Mouse (Mus musculus): ENCODE measurements around the gene Nfatc4. TPM values are rescaled to one million over a fixed set of nuclear protein-coding genes. Genes with fewer than 3 reads are reported as not detected.

The Nfatc4 gene
- not detected for polyA plus RNA-seq (2017; shearing (Covaris generic))

DNA sequence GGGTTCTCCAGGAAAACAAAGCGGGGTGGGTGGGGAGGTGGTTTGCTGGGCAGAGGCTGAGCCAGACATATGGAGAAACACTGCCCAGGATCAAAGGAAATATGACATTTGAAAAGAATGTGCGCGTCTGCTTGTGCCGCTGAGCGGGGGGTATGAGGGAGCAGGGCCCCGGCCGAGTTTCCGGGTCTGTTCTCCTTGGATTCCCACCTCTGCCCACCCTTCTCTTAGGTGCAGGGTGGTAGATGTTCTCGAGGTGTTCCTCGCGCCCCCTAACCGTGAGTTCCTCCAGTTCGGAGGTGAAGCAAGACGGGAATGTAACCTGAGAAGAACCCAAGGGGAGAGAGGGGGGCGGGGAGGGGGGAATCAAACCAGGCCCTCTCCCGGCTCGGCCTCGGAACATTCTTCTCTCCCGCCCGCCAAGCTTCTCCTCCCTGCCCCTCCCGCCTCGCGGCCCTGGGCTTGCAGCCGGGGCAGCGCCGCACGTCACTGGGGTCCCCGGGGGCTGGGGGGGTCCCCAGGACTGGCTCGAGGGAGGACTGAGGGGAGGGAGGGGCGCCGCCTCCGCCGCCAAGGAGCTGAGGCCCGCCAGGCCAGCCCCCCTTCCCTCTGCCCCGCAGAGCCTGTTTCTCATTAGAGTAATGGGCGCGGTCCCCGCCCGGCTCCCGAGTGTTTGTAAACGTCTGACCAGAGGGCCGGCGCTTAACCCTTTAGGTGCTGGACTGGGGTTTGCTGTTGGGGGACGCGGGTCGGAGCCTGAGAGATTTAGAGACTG lies at the start of gene Nfatc4:
TSS of gene Nfatc4 (plus strand) at position 154 of the 772 bp plus-strand sequence.

DNA sequence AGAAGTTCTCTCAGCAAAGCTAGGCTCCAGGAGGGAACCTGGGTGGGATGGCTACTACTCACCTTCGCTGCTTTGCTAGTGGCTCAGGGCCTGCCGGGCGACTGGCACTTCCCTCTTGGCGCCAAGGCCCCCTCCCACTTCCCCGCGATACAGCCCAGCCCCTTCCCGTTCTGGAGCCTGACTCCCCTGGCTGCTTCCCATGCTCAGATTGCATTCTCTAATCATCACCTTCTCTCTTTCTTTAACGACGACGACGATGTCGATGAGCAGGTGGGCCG lies 39.0 kb upstream of the Nfatc4 start, which contains the start of gene Adcy4:
TSS of gene Adcy4 (minus strand) at position 138 of the 278 bp plus-strand sequence.

DNA sequence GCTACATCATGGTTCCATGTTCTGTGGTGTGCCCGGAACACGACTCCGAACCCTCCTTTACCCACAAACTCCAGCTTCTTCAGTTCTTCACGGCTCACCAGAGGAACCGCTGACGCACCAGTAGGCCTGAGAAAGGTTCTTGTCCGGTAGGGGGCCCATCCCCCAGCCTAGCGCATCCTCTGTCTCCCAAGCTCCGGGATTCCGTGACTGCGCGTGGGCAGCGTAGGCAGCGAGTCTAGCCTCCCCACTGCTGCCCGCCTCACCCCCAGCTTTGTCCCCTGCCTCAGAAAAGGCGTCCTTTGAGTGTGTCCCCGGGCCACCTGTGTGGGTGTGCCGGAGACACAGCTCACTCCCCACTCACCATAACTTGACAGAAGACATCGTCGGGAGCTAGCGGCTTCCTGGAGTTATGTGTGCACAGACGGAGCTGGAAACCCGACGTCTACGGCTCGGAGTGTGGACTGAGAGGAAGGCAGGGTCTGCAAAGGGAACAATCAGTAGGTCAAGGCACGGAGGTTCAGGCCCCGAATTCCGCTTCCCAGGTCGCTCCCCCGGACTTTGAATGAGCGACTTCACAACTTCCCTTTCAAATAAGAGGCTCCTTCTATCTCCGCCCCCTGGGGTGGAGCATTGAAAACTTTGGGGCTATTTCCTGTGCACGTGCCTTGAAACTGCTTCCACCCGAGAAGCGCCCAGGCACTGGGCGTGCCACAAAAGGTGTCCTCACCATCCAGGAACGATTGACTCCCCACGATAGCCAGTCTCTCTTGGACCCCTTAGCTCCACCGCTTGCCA lies 34.5 kb upstream of the Nfatc4 start, which contains the start of gene Ripk3:
TSS of gene Ripk3 (minus strand) at position 610 of the 795 bp plus-strand sequence.

DNA sequence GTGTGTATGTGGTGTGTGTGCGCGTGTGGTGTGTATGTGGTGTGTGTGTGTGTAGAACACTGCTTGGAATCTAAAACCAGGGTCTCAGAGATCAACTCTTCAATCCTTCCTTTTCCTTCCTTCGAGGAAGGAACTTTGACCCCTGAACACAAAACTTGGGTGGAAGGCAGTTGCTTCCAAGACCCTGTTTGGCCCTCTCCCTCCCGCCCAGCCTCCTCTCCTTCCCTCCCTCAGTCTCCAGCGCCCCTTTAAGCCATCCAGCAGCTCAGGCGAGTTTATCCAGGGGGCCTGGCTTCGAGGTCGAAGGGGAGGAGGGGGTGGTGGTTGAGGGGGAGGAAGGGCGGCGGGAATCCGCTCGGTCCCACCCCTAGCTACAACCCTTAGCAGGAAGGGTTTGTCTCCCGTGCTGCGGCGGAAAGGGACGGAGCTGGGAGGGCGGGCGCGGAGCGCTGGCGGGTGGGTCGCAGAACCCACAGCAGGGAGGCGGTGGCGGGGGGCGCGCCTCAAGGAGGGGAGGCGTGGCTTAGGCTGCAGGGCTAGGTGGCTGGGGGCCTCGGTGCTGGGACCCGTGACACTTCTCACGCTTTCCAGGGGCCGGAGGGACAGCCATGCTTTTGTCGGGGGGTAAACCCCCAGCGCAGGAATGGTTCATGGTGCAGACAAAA lies 30.8 kb downstream of the Nfatc4 start, which contains the start of gene Nynrin:
TSS of gene Nynrin (plus strand) at position 390 of the 665 bp plus-strand sequence.

Other genes starting within 250 kb of the Nfatc4 start
- not detected for gene Fitm1, start 247.5 kb upstream of the Nfatc4 start, polyA plus RNA-seq (2017; shearing (Covaris generic))
- gene Psme1, start 245.0 kb upstream of the Nfatc4 start, polyA plus RNA-seq (2017; shearing (Covaris generic)), result 1,083 TPM
- 38.3 TPM for gene Emc9, start 237.8 kb upstream of the Nfatc4 start, polyA plus RNA-seq (2017; shearing (Covaris generic))
- 924 TPM for gene Psme2, start 232.0 kb upstream of the Nfatc4 start, polyA plus RNA-seq (2017; shearing (Covaris generic))
- gene Rnf31, start 231.4 kb upstream of the Nfatc4 start, polyA plus RNA-seq (2017; shearing (Covaris generic)), result 82.6 TPM
- 199 TPM for gene Irf9, start 219.6 kb upstream of the Nfatc4 start, polyA plus RNA-seq (2017; shearing (Covaris generic))
- gene Rec8, start 205.1 kb upstream of the Nfatc4 start, polyA plus RNA-seq (2017; shearing (Covaris generic)), result 10.8 TPM
- 69.0 TPM for gene Ipo4, start 187.2 kb upstream of the Nfatc4 start, polyA plus RNA-seq (2017; shearing (Covaris generic))
- 0.34 TPM for gene Gm49378, start 185.2 kb upstream of the Nfatc4 start, polyA plus RNA-seq (2017; shearing (Covaris generic))
- gene Tm9sf1, start 179.3 kb upstream of the Nfatc4 start, polyA plus RNA-seq (2017; shearing (Covaris generic)), result 110 TPM
- gene Tssk4, start 173.0 kb upstream of the Nfatc4 start, polyA plus RNA-seq (2017; shearing (Covaris generic)), result 2.0 TPM
- gene Mdp1, start 162.6 kb upstream of the Nfatc4 start, polyA plus RNA-seq (2017; shearing (Covaris generic)), result 117 TPM
- gene Gmpr2, start 151.2 kb upstream of the Nfatc4 start, polyA plus RNA-seq (2017; shearing (Covaris generic)), result 60.7 TPM
- 431 TPM for gene Nedd8, start 151.0 kb upstream of the Nfatc4 start, polyA plus RNA-seq (2017; shearing (Covaris generic))
- 67.8 TPM for gene Tinf2, start 141.3 kb upstream of the Nfatc4 start, polyA plus RNA-seq (2017; shearing (Covaris generic))
- gene Tgm1, start 109.2 kb upstream of the Nfatc4 start, polyA plus RNA-seq (2017; shearing (Covaris generic)), result 0.48 TPM
- gene Rabggta, start 100.9 kb upstream of the Nfatc4 start, polyA plus RNA-seq (2017; shearing (Covaris generic)), result 76.4 TPM
- 55.5 TPM for gene Dhrs1, start 77.5 kb upstream of the Nfatc4 start, polyA plus RNA-seq (2017; shearing (Covaris generic))
- gene Nop9, start 77.5 kb upstream of the Nfatc4 start, polyA plus RNA-seq (2017; shearing (Covaris generic)), result 18.5 TPM
- not detected for gene Cideb, start 64.7 kb upstream of the Nfatc4 start, polyA plus RNA-seq (2017; shearing (Covaris generic))
- not detected for gene Ltb4r2, start 61.7 kb upstream of the Nfatc4 start, polyA plus RNA-seq (2017; shearing (Covaris generic))
- gene Ltb4r1, start 57.2 kb upstream of the Nfatc4 start, polyA plus RNA-seq (2017; shearing (Covaris generic)), result 2.1 TPM
- 0.56 TPM for gene Adcy4, start 39.0 kb upstream of the Nfatc4 start, polyA plus RNA-seq (2017; shearing (Covaris generic))
- 85.5 TPM for gene Ripk3, start 34.3 kb upstream of the Nfatc4 start, polyA plus RNA-seq (2017; shearing (Covaris generic))
- gene Nynrin, start 30.9 kb downstream of the Nfatc4 start, polyA plus RNA-seq (2017; shearing (Covaris generic)), result 1.4 TPM
- 0.13 TPM for gene Cbln3, start 61.2 kb downstream of the Nfatc4 start, polyA plus RNA-seq (2017; shearing (Covaris generic))
- gene Khnyn, start 61.8 kb downstream of the Nfatc4 start, polyA plus RNA-seq (2017; shearing (Covaris generic)), result 131 TPM
- 79.0 TPM for gene Sdr39u1, start 77.1 kb downstream of the Nfatc4 start, polyA plus RNA-seq (2017; shearing (Covaris generic))
- not detected for gene Cma1, start 121.5 kb downstream of the Nfatc4 start, polyA plus RNA-seq (2017; shearing (Covaris generic))
- not detected for gene Cma2, start 127.8 kb downstream of the Nfatc4 start, polyA plus RNA-seq (2017; shearing (Covaris generic))
- gene Mcpt1, start 194.8 kb downstream of the Nfatc4 start, polyA plus RNA-seq (2017; shearing (Covaris generic)), result not detected
- not detected for gene Mcpt9, start 207.4 kb downstream of the Nfatc4 start, polyA plus RNA-seq (2017; shearing (Covaris generic))
- not detected for gene Mcpt2, start 218.9 kb downstream of the Nfatc4 start, polyA plus RNA-seq (2017; shearing (Covaris generic))
- gene Mcpt4, start 239.2 kb downstream of the Nfatc4 start, polyA plus RNA-seq (2017; shearing (Covaris generic)), result not detected

Data from inflammation-experienced regulatory T-cells, adult 16 weeks (primary cell).